Mouse (Mus musculus): ENCODE measurements at regions not wholly inside any gene's neighbourhood (a gene's known extent, or its start where the extent isn't known, plus 50 kb on each side); places are given as distances from the start of the nearest gene placed in this dataset.

DNA sequence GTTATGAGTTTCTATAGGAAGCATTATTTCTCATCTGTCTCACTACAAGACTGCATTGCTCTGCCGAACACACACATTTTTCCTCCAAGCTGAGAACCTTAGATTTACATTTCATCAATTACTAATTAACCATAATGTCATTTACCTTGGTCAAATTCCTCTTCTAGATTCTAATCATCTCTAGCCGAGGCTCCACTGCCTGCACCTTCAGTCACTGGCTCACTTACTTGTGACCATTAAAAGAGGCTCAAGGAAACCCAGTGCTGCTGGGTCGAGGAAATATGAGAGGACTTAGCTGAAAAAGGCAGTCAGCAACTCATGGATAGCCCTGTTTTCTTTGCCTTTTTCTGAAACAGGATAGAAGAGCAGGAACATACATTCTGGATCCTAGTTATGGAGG, 103.4 kb upstream of the Cited2 start:
- no peaks in the 10 kb centered on the region for H3K4me1 ChIP-seq (ENCODE audit: control insufficient read depth, insufficient read depth, low read length)
- H3K27ac ChIP-seq: no peak overlapping the region
- H3K4me3 ChIP-seq: no peak overlapping the region
- H3K27me3 ChIP-seq (ENCODE audit: control insufficient read depth, insufficient read depth, low read length): no peaks in the 10 kb centered on the region
- 79% methylated on average over 3 of the region's 3 CpGs for WGBS
- DNase-seq: no peak
- H3K79me2 ChIP-seq (replicated peaks; ENCODE audit: control insufficient read depth, insufficient read depth, low read length): no peaks in the 10 kb centered on the region
- TF ChIP-seq CTCF (IDR thresholded peaks at IDR 0.05) (no peak), POLR2A (IDR thresholded peaks at IDR 0.05; ENCODE audit: insufficient read depth, low read depth, low read length) (no peak), EP300 (IDR thresholded peaks at IDR 0.05; ENCODE audit: insufficient read depth, low read depth, low read length) (no peak)
- intact Hi-C loops (cut with DNase I): no loop called here
- no peak overlapping the region for H3K9ac ChIP-seq (ENCODE audit: low read depth, low read length)
- H3K36me3 ChIP-seq (ENCODE audit: control insufficient read depth, insufficient read depth, low read length): no peaks in the 10 kb centered on the region

DNA sequence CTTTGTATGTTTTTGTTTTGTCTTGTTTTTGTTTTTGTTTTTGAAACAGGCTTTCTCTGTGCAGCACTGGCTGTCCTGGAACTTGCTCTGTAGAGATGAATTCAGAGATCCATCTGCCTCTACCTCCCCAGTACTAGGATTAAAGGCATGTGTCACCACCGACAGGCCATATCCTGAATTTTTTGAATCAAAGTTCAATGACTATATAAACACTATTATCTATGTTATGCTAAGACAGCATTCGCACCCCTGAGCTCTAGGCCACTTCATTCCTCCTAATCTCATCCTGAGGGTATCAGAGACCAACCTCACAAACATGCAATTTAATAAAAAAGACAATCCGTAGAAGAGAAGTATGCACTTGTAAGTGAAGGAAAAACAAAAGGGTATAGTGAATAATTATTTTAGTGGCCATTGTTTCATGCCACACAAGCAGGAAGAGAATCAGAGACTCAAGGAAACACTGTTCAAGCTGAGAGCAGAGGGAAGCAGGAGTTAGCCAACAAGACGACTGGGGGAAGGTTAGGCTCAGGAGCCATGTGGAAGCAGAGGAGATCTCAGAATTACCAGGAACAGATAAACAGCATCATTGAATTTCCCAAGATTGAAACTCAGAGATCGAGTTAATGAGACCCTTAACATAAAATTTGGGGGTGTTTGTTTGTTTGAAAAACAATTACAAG, 101.2 kb upstream of the Cited2 start:
- TF ChIP-seq CTCF (IDR thresholded peaks at IDR 0.05): no peak
- no peak for TF ChIP-seq POLR2A (IDR thresholded peaks at IDR 0.05; ENCODE audit: insufficient read depth, low read depth, low read length)
- no peak for TF ChIP-seq EP300 (IDR thresholded peaks at IDR 0.05; ENCODE audit: insufficient read depth, low read depth, low read length)
- WGBS: 53% methylated on average over 5 of the region's 5 CpGs

GRCm38 (mm10) chr10:17622802-17623201, 100.2 kb upstream of the Cited2 start:
- intact Hi-C loops (cut with DNase I): no loop called here

More for the DNA sequence above, 101.2 kb upstream of the Cited2 start:
- no peaks in the 10 kb centered on the region for H3K27me3 ChIP-seq (ENCODE audit: control insufficient read depth, insufficient read depth, low read length)
- DNase-seq: no peak
- H3K36me3 ChIP-seq (ENCODE audit: control insufficient read depth, insufficient read depth, low read length): no peaks in the 10 kb centered on the region
- intact Hi-C loops (cut with DNase I): no loop called here
- no peak overlapping the region for H3K4me3 ChIP-seq
- no peaks in the 10 kb centered on the region for H3K4me1 ChIP-seq (ENCODE audit: control insufficient read depth, insufficient read depth, low read length)
- H3K9ac ChIP-seq (ENCODE audit: low read depth, low read length): no peak overlapping the region
- no peaks in the 10 kb centered on the region for H3K79me2 ChIP-seq (replicated peaks; ENCODE audit: control insufficient read depth, insufficient read depth, low read length)
- H3K27ac ChIP-seq: no peak overlapping the region

GRCm38 (mm10) chr10:17629709-17630108, 93.3 kb upstream of the Cited2 start:
- no peak overlapping the region for H3K27ac ChIP-seq
- intact Hi-C loops (cut with DNase I): no loop called here
- no peak for DNase-seq
- no peaks in the 10 kb centered on the region for H3K79me2 ChIP-seq (replicated peaks; ENCODE audit: control insufficient read depth, insufficient read depth, low read length)
- no peaks in the 10 kb centered on the region for H3K27me3 ChIP-seq (ENCODE audit: control insufficient read depth, insufficient read depth, low read length)
- H3K4me1 ChIP-seq (ENCODE audit: control insufficient read depth, insufficient read depth, low read length): no peaks in the 10 kb centered on the region
- no peak overlapping the region for H3K9ac ChIP-seq (ENCODE audit: low read depth, low read length)
- 42% methylated on average over 3 of the region's 3 CpGs for WGBS
- H3K36me3 ChIP-seq (ENCODE audit: control insufficient read depth, insufficient read depth, low read length): no peaks in the 10 kb centered on the region
- TF ChIP-seq CTCF (IDR thresholded peaks at IDR 0.05): no peak
- TF ChIP-seq EP300 (IDR thresholded peaks at IDR 0.05; ENCODE audit: insufficient read depth, low read depth, low read length): no peak
- H3K4me3 ChIP-seq: no peak overlapping the region

More at GRCm38 (mm10) chr10:17622802-17623201, 100.2 kb upstream of the Cited2 start:
- Histone ChIP-seq H3K36me3 (ENCODE audit: control insufficient read depth, insufficient read depth, low read length) (no peaks in the 10 kb centered on the region), H3K79me2 (replicated peaks; ENCODE audit: control insufficient read depth, insufficient read depth, low read length) (no peaks in the 10 kb centered on the region), H3K27ac (no peak overlapping the region), H3K4me3 (no peak overlapping the region), H3K9ac (ENCODE audit: low read depth, low read length) (no peak overlapping the region), H3K27me3 (ENCODE audit: control insufficient read depth, insufficient read depth, low read length) (no peaks in the 10 kb centered on the region), H3K4me1 (ENCODE audit: control insufficient read depth, insufficient read depth, low read length) (no peaks in the 10 kb centered on the region)
- 76% methylated on average over 1 of the region's 1 CpGs for WGBS
- no peak for TF ChIP-seq CTCF (IDR thresholded peaks at IDR 0.05)
- no peak for TF ChIP-seq POLR2A (IDR thresholded peaks at IDR 0.05; ENCODE audit: insufficient read depth, low read depth, low read length)
- TF ChIP-seq EP300 (IDR thresholded peaks at IDR 0.05; ENCODE audit: insufficient read depth, low read depth, low read length): no peak
- DNase-seq: no peak

GRCm38 (mm10) chr10:17630861-17631581, 92.0 kb upstream of the Cited2 start:
- 93% methylated on average over 4 of the region's 4 CpGs for WGBS
- intact Hi-C loops (cut with DNase I): no loop called here
- H3K9ac ChIP-seq (ENCODE audit: low read depth, low read length): no peak overlapping the region
- no peaks in the 10 kb centered on the region for H3K4me1 ChIP-seq (ENCODE audit: control insufficient read depth, insufficient read depth, low read length)
- no peaks in the 10 kb centered on the region for H3K79me2 ChIP-seq (replicated peaks; ENCODE audit: control insufficient read depth, insufficient read depth, low read length)
- no peak overlapping the region for H3K4me3 ChIP-seq
- H3K27me3 ChIP-seq (ENCODE audit: control insufficient read depth, insufficient read depth, low read length): no peaks in the 10 kb centered on the region
- TF ChIP-seq CTCF (IDR thresholded peaks at IDR 0.05) (no peak), POLR2A (IDR thresholded peaks at IDR 0.05; ENCODE audit: insufficient read depth, low read depth, low read length) (no peak), EP300 (IDR thresholded peaks at IDR 0.05; ENCODE audit: insufficient read depth, low read depth, low read length) (no peak)
- no peak for DNase-seq
- H3K27ac ChIP-seq: no peak overlapping the region
- H3K36me3 ChIP-seq (ENCODE audit: control insufficient read depth, insufficient read depth, low read length): no peaks in the 10 kb centered on the region

GRCm38 (mm10) chr10:17631817-17632216, 91.2 kb upstream of the Cited2 start:
- H3K9ac ChIP-seq (ENCODE audit: low read depth, low read length): no peak overlapping the region
- WGBS: 56% methylated on average over 5 of the region's 5 CpGs
- H3K27ac ChIP-seq: no peak overlapping the region
- no peaks in the 10 kb centered on the region for H3K4me1 ChIP-seq (ENCODE audit: control insufficient read depth, insufficient read depth, low read length)
- no peak for TF ChIP-seq EP300 (IDR thresholded peaks at IDR 0.05; ENCODE audit: insufficient read depth, low read depth, low read length)
- no peak for TF ChIP-seq POLR2A (IDR thresholded peaks at IDR 0.05; ENCODE audit: insufficient read depth, low read depth, low read length)
- no peak for TF ChIP-seq CTCF (IDR thresholded peaks at IDR 0.05)
- H3K4me3 ChIP-seq: no peak overlapping the region
- no peaks in the 10 kb centered on the region for H3K79me2 ChIP-seq (replicated peaks; ENCODE audit: control insufficient read depth, insufficient read depth, low read length)
- intact Hi-C loops (cut with DNase I): no loop called here
- H3K27me3 ChIP-seq (ENCODE audit: control insufficient read depth, insufficient read depth, low read length): no peaks in the 10 kb centered on the region
- no peaks in the 10 kb centered on the region for H3K36me3 ChIP-seq (ENCODE audit: control insufficient read depth, insufficient read depth, low read length)
- no peak for DNase-seq

Data from heart, adult 2 months (tissue).